Mouse (Mus musculus) bone marrow, adult 2 months (tissue): ENCODE measurements around the gene Sptan1. TPM values are rescaled to one million over a fixed set of nuclear protein-coding genes. Genes with fewer than 3 reads are reported as not detected.

Experiments used
- H3K27ac ChIP-seq: fragments of 200-500 bp; 2 replicates; pipeline ENCODE4 v1.5.1; 2012; ENCODE audit warnings: low read depth, mild to moderate bottlenecking, control low read depth, inconsistent platforms, low read length; ENCODE audit not compliant: control insufficient read depth, poor library complexity, insufficient read depth
- H3K4me1 ChIP-seq: fragments of 200-500 bp; 2 replicates; pipeline ENCODE4 v1.6.1; 2011; ENCODE audit warnings: low read length; ENCODE audit not compliant: control insufficient read depth, insufficient read depth
- H3K4me3 ChIP-seq: fragments of 200-500 bp; replicated peaks from 2 replicates; pipeline ENCODE3; 2011; ENCODE audit warnings: mild to moderate bottlenecking, low read depth, low read length, control low read depth; ENCODE audit not compliant: control insufficient read depth
- CTCF ChIP-seq: fragments of 200-500 bp; IDR thresholded peaks from 2 replicates; pipeline ENCODE4 v1.5.1; 2011; ENCODE audit warnings: low read length, control low read depth; ENCODE audit not compliant: control insufficient read depth, insufficient read depth
- POLR2A ChIP-seq: fragments of 200-500 bp; IDR thresholded peaks from 2 replicates; pipeline ENCODE4 v1.6.1; 2011; ENCODE audit warnings: low read depth, mild to moderate bottlenecking, control low read depth, low read length, borderline replicate concordance; ENCODE audit not compliant: control insufficient read depth
- WGBS: fragments of 180-500 bp; shearing (Covaris S2); methylation state at CpG from one replicate; pipeline ENCODE4 v1.1.7; 2018; 5-methylcytosine and 5-hydroxymethylcytosine counted together
- polyA plus RNA-seq: library from polyadenylated mRNA; stranded (reverse); fragments of >200 nt; gene quantifications from 2 replicates; pipeline ENCODE4 v1.2.4, GENCODE M21; 2011; ENCODE audit warnings: low replicate concordance; ENCODE audit not compliant: missing spikeins, insufficient read depth, insufficient read length

Sptan1 gene
- polyA plus RNA-seq, 1 experiment, result 23.4 TPM

DNA sequence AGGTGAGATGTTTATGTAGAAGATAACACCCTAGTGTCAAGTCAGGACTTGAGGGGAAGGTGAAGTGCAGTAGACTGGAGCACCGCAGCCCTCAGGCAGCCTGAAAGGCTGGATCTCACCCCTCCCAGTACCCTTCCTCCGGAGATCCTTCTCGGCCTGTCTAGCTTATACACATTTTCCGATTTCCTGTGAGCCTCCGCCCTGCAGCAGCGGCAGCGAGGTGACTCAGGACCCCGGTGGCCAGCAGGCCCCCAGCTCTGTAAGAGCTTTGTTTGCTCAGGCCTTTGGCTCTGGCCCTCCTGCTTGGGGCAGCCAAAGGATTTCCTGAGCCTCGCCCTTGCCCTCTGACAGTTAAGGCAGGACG, 113.0 kb downstream of the Sptan1 start:
- Histone ChIP-seq H3K4me3 (no peak overlapping the region), H3K27ac (no peak overlapping the region), H3K4me1 (no peaks in the 10 kb centered on the region)
- 9% methylated on average over 10 of the region's 10 CpGs for WGBS
- no peak for TF ChIP-seq CTCF
- TF ChIP-seq POLR2A, result no peak

- 78% methylated on average over 4 of the region's 4 CpGs for WGBS
- no peak for TF ChIP-seq CTCF
- TF ChIP-seq POLR2A, result no peak
- Histone ChIP-seq H3K4me3 (no peak overlapping the region), H3K4me1 (peaks cover 1% of the 10 kb centered on the region; the same call in 1 of the 2 replicates), H3K27ac (no peak overlapping the region)
Measured at GRCm38 (mm10) chr2:30078760-30079159, 113.4 kb downstream of the Sptan1 start.

GRCm38 (mm10) chr2:30080181-30080800, 114.9 kb downstream of the Sptan1 start:
- Histone ChIP-seq H3K4me1 (peaks cover 1% of the 10 kb centered on the region; the same call in 1 of the 2 replicates), H3K4me3 (no peak overlapping the region), H3K27ac (no peak overlapping the region)
- whole genome bisulfite sequencing, result 89% methylated on average over 15 of the region's 15 CpGs
- TF ChIP-seq CTCF, result no peak
- no peak for TF ChIP-seq POLR2A

Other genes with a start within 250 kb of the Sptan1 start
- not detected in 2 replicates for gene Gm13420, start 213.9 kb upstream of the Sptan1 start, polyA plus RNA-seq
- gene Gm13547, start 206.2 kb upstream of the Sptan1 start, polyA plus RNA-seq, result not detected in 2 replicates
- gene Coq4, start 178.1 kb upstream of the Sptan1 start, polyA plus RNA-seq, result 6.9 and 11.9 TPM in 2 replicates
- 17.8 and 20.9 TPM in 2 replicates for gene Trub2, start 177.1 kb upstream of the Sptan1 start, polyA plus RNA-seq
- gene Slc27a4, start 162.9 kb upstream of the Sptan1 start, polyA plus RNA-seq, result 9.7 and 30.6 TPM in 2 replicates
- gene Urm1, start 145.5 kb upstream of the Sptan1 start, polyA plus RNA-seq, result 14.8 and 22.3 TPM in 2 replicates
- 8.8 and 12.9 TPM in 2 replicates for gene Cercam, start 96.4 kb upstream of the Sptan1 start, polyA plus RNA-seq
- gene Odf2, start 76.3 kb upstream of the Sptan1 start, polyA plus RNA-seq, result 55.1 and 78.8 TPM in 2 replicates
- gene Gle1, start 30.1 kb upstream of the Sptan1 start, polyA plus RNA-seq, result 14.8 and 16.6 TPM in 2 replicates
- gene Wdr34, start 83.3 kb downstream of the Sptan1 start, polyA plus RNA-seq, result 3.6 and 5.7 TPM in 2 replicates
- 140 and 230 TPM in 2 replicates for gene Set, start 91.8 kb downstream of the Sptan1 start, polyA plus RNA-seq
- 5.0 and 8.1 TPM in 2 replicates for gene Pkn3, start 112.1 kb downstream of the Sptan1 start, polyA plus RNA-seq
- gene Zdhhc12, start 128.1 kb downstream of the Sptan1 start, polyA plus RNA-seq, result 7.0 and 17.4 TPM in 2 replicates
- gene Zer1, start 159.0 kb downstream of the Sptan1 start, polyA plus RNA-seq, result 12.3 and 24.8 TPM in 2 replicates
- 17.1 and 27.3 TPM in 2 replicates for gene Tbc1d13, start 168.2 kb downstream of the Sptan1 start, polyA plus RNA-seq
- gene Endog, start 205.9 kb downstream of the Sptan1 start, polyA plus RNA-seq, result 4.6 and 8.6 TPM in 2 replicates
- gene Spout1, start 212.9 kb downstream of the Sptan1 start, polyA plus RNA-seq, result 11.0 and 24.6 TPM in 2 replicates
- 4.2 and 6.5 TPM in 2 replicates for gene Kyat1, start 240.3 kb downstream of the Sptan1 start, polyA plus RNA-seq